Mouse (Mus musculus): ENCODE measurements at regions not wholly inside any gene's neighbourhood (a gene's known extent, or its start where the extent isn't known, plus 50 kb on each side); places are given as distances from the start of the nearest gene placed in this dataset.
"Not testable (repeated sequence)": the region's sequence is repeated elsewhere in the genome, so short reads cannot be mapped to it uniquely, and the experiment has no call there.

DNA sequence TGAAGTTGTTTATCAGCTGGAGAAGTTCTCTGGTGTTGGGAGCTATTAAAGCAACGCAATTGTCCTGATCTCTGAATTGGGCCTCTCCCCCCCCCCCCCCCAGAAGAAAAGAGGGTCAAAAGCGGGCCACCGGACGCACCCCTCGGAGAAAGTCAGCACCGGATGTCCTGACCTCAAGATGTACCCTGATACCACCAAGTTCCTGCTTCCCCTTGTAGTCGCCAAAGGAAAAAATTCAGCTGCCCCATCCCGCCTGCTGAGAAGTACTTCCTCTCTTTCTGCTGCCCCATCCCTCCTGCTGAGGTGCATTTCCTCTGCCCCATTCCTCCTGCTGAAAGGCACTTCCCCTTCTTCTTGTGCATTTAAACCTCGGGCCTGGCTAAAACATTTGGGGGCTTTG lies 1191.1 kb upstream of the 1700008P02Rik start:
- not testable (repeated sequence) for DNase-seq

DNA sequence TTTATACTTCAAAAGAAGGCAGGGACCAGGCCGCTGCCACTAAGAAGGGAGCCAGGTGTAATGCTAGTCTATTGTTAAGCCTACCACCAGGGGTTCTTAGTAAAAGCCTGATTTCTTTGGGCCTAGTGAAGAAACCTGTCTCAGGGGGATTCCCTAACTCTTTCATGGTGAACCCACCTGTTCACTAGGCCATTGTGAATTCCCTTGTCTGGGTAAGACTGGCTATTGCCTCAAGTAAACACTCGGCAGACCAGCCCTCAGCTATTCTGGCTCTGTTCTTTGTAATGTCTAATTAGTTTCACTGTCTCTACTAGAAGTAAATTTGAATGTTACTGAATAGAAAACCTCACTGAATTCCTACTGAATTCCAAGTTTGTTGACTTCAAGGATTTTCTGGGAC lies 1184.9 kb upstream of the 1700008P02Rik start:
- not testable (repeated sequence) for DNase-seq

DNA sequence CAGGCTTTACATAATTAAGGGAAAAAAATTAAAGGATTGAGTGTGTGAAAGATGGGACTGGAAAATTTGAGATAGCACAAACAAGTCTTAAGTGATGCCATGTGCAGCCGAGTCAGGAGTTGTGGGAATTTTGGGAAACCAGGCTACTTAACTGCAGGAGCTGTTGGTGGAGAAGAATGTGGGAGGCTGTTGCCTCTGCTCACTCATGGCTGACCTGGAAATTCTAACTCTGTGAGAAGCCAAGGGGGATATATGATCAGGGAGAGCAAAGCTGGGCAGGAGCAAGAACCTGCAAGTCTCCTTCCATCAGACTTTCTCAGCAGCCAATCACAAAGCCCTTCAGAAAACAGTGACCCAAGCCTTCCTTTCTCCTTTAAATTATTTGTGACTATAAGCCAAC lies 1184.0 kb upstream of the 1700008P02Rik start:
- no peak for DNase-seq

DNA sequence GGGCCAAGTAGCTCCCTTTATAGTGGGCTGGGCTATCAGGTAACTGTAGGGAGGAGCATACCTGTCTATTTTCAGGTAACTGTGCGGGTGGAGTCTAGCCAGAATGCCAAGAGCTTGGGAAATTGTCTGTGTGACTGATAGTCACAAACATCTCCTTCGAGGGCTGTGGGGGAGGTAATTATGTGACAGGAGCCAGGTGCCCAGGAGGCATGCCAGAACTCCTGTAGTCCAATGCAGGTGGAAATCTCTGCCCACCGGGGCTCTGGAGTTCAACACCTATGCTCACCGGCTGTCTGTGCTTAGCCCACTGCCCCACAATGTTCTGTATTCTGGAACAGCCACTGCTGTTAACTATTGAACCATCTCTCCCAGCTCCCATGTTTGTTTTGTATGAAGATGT lies 1179.2 kb upstream of the 1700008P02Rik start:
- DNase-seq, result no peak

DNA sequence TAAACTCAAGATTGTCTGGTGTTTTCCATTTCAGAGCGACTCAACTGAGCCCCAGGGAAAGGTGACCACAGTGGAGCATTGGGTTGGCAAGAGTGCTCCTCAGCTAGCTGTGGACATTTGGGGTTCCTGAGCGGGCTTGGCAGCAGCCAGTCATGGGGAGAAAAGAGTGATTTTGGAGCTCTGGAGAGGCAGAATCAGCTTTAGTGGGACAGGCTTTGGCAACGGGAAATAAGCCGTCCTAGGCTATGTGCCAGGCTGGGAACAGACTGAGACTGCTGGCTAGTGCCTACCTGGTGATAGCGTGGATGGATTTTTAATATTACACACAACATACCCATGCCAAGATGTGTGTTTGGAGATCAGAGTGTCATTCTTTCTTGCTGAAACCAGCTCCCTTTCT lies 1167.4 kb upstream of the 1700008P02Rik start:
- no peak for DNase-seq

DNA sequence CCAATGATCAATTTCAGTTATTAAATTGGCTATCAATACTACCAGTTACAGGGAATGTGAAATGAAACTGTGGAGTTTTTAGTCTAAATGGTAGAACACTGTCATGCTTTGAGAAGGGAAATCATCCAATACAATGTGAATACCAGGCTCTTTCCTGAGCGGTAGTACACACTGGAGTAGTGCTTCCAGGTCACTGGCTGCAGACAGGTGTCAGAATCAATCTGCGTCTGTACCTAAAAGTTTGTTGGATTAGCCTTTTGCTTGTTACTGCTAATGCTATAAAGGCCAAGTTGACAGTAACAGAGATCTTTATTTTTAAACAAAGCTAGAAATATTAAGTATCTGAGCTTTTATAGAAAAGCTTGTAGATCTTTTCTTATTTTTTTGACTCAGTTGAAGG lies 1164.9 kb upstream of the 1700008P02Rik start:
- DNase-seq, result no peak

DNA sequence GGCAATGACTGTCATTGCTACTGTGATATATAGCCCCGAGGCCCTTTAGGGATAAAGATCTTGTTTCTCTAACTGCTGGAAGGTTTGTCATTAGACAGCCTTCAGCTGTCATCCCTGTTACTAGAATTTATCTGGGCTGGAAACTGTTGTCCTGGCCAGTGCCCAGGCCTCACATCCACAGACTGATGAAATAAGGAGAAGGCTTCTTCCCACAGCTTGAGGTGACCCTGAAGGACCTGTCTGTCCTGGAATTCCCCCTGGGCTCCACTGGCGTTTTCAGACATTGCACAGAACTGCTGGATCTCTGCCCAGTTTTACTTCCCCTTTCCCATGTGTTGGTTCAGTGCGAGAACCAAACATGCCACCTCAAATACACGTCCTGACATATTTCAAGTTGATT lies 1135.2 kb upstream of the 1700008P02Rik start:
- peak; percentile 4 for DNase-seq

DNA sequence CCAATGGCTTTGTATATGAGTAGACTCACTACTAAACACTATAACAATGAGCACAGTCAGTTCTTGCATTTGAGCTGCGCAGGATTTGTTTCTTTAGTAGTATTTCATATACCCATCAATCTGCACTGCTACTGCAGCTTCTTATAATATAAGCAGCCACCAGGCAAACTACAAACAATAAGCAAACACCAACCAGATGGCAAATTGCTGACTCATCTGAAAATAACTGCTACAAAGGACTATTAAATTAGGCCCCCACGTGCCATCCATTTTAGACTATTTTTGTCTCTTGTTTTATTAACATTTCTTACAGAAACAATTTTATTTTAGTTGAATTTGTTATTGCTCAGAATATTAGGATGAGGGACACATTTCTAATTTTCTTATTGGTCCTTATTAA lies 1093.5 kb upstream of the 1700008P02Rik start:
- no peak for DNase-seq

DNA sequence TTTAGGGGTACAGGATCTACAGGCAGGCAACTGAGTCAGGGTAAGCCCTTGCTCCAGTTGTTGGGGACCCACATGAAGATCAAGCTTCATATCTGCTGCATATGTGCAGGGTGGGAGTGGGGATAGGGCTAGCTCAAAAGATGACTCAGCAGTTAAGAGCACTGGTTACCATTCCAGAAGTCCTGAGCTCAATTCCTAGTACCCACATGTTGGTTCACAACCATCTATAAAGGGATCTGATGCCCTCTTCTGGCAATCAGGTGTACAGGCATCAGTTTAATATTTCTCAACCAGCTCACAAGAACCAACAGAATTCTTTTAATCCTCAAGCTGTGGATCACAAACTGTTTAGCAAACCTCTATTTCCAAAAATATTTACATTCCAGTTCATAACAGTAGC lies 1092.9 kb upstream of the 1700008P02Rik start:
- DNase-seq, result no peak

DNA sequence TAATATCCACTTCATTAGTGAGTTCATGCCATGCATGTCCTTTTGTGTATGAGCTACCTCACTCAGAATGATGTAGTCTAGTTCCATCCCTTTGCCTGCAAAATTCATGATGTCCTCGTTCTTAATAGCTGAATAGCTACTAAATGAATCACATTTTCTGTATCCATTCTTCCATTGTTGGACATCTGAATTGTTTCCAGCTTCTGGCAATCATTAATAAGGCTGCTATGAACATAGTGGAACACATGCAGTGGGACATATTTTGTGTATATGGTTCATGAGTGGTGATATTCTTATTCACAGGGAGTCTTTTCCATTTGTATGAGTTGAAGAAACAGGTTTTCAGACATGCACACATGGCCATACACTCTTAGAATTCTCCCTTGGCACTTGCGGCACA lies 1092.2 kb upstream of the 1700008P02Rik start:
- DNase-seq, result no peak

DNA sequence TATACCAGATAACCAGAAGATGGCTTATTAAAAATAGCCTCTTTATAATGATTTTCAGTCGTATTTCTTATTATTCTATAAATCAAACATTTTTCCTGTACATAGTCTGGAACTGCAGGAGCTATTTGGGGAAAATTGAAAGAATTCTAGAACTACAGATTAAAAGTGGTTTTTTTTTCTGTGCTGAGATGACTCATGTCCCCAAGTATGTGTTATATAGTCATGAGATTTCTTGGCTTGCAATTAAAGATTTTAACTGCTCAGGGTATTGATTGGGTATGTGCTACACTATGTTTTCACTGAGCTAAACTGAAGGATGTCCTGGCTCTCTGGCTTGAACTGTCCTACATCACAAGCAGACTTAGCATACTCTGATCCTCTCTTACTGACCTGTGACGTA lies 1088.4 kb upstream of the 1700008P02Rik start:
- DNase-seq, result no peak

DNA sequence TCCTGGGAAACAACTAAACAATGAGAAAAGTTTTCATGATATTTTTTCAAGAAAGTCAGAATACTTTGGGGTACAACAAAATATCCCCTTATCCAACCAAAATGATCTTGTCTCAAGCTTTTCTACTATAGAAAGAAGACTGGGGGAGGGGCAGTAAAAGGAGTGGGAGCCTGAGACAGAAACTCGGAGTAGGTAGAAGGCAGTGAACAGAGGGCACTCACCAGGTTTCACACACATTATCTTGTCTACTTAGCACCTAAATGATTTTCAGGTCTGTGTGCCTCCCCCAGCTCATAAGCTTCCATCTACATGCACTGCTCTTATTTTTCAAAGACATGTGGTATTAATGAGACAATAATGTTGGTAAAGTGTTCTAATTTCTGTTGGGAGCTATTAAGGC lies 1063.3 kb upstream of the 1700008P02Rik start:
- no peak for DNase-seq

DNA sequence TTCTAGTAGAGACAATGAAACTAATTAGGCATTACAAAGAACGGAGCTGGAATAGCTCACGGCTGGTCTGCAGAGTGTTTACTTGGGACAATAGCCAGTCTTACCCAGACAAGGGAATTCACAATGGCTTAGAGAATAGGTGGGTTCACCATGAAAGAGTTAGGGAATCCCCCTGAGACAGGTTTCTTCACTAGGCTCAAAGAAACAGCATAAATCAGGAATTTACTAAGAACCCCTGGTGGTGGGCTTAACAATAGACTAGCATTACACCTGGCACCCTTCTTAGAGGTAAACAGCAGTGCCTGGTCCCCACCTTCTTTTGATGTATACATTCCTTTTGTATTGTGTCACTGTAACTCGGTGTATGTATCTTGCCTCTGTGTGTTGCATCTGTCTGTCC lies 1062.6 kb upstream of the 1700008P02Rik start:
- not testable (repeated sequence) for DNase-seq

DNA sequence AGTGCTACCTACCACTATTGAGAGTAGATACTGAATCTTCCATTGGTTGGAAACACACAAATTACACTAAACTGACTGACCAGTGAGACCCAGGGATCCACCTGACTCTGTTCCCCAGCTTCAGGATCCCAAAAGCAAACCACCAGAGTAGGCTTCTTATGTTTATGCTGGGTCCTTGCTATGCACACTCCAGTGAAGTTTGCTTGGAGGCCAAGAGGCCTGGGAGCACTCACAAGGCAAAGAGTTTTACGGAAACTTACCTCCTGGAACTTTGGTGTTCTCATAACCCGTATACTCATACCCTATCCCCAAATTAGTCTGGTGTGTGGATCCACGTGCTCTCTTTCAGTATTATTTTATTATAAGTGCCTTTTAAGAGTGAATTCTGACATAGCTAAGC lies 1062.1 kb upstream of the 1700008P02Rik start:
- DNase-seq, result no peak

DNA sequence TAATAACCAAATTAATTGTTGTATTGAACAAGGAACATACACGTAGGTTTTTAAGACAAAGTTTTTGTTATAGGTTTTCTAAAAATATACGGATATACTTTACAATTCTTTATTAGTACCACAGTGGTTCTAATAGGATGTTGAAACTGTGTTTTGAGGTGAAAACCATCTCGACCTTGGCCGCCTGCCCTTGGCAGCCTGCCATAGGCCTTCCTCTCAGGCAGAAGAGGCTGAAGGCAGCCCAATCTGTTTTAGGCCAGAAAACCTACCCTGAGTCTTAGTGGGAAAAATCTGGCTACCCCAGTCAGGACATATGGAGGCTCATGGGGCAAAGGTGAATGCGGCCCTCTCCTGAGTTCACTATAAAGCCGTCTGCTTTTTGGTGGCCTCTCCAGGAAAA lies 1049.7 kb upstream of the 1700008P02Rik start:
- DNase-seq, result no peak

DNA sequence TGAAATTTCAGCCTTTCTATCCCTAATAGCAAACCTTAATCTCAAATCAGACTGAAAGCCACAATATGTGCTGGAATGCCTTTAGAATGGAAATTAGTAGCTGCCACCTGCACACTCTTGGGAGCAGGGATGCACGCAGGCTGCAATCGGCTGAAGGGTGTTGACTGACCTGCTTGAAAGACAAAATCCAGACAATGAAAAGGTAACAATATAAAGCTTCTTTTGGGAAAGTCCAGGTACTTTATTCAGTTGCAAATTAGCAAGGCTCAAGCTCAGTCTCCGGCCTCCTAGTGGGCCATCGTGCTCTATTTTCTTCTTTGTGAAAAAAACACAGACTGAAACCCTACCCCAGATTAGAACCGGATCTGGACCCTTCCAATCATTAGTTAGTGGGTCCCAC lies 1047.6 kb upstream of the 1700008P02Rik start:
- not testable (repeated sequence) for DNase-seq

DNA sequence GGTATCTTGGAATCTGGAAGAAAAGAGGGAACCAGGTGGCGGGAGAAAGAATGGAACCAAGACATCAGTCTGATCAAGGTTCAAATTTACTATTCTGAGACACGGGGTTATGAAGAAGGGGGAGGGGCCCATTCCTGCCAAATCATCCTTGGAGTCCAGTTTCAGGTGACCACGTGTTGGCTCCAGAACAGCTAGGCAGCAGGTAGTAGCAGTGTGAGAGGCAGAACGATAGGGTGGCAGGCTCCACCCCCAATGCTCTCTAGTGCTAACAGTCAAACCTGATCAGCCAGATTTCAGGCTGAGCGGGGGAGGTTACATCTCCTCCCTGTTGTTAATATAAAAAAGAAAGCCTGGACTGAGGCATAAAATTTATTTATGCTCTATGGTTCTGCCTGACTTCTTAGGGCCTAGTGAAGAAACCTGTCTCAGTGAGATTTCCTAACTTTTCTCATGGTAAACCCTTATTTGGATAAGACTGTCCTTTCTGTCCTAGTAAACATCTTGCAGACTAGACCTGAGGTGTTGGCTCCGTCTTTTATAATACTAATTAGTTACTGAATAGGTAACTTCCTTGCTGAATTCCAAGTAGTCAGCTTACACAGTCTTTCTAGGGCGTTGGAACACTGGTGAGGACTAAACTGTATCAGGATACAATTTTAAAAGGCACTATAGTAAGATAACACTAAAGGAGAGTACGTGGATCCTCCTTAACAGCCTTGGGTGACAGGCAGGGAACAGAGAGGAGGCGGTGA lies 1046.3 kb upstream of the 1700008P02Rik start:
- DNase-seq, result not testable (repeated sequence)

All from liver (tissue).